Mouse (Mus musculus): ENCODE data around the gene Capn5. TPM values are rescaled to one million over a fixed set of nuclear protein-coding genes. Genes with fewer than 3 reads are reported as not detected.

Gene Capn5
- polyA plus RNA-seq, 1 experiment from 2014 or later, result 16.3 TPM

DNA sequence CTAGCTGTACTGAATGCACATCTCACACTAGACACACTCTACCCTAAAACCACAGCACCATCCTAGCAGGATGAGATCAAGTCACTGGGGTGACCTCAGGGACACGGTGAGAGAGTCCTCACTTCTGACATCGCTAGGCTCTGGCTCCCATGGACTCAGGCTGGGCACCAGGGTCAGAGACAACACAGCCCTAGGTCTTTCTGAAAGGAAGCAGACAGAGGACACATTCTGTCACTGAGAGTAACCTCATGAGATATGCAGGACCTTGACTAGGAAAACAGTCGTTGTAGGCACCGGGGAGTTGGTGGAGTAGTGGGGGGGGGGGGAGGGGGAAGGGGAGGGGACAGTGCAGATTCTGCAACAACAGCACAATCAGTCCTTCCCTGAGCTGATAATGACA lies 4.7 kb downstream of the Capn5 start:
- no peak overlapping the region for H3K4me2 ChIP-seq
- H3K27ac ChIP-seq, result no peak overlapping the region
- 52% methylated on average over 4 of the region's 4 CpGs for WGBS
- no peak overlapping the region for H3K9ac ChIP-seq
- H3K4me1 ChIP-seq (replicated peaks), result peaks cover 44% of the 10 kb centered on the region
- no peak for ATAC-seq (ENCODE audit: low FRiP score)
- no peaks in the 10 kb centered on the region for H3K36me3 ChIP-seq
- no peak overlapping the region for H3K4me3 ChIP-seq
- H3K9me3 ChIP-seq, result no peaks in the 10 kb centered on the region
- peaks cover 7% of the 10 kb centered on the region; the same call in 1 of the 2 replicates for H3K27me3 ChIP-seq

DNA sequence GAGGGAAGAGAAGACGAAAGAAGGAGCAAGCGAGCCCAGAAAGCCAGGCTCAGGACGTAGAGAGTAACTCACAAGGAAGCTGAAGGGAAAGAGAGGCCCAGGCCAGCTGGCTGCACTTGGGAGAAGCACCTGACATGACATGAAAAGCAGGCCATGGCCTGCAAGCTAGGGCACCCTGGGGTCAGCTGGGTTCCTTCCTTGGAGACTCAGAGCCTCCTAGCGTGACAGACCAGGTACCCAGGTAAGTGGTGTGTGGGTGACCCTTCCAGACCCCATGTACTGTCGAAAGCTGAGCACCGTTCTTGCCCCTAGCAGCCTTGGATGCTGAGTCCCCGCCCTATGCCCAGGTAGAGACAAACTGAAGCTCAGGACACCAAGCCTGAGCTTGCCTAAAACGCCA lies 5.4 kb downstream of the Capn5 start:
- Histone ChIP-seq H3K9me3 (no peaks in the 10 kb centered on the region), H3K4me1 (replicated peaks) (peaks cover 42% of the 10 kb centered on the region), H3K36me3 (no peaks in the 10 kb centered on the region), H3K4me3 (no peak overlapping the region), H3K4me2 (no peak overlapping the region), H3K27ac (no peak overlapping the region), H3K9ac (no peak overlapping the region), H3K27me3 (peaks cover 7% of the 10 kb centered on the region; the same call in 1 of the 2 replicates)
- 87% methylated on average over 8 of the region's 8 CpGs for WGBS
- ATAC-seq (ENCODE audit: low FRiP score), result no peak

DNA sequence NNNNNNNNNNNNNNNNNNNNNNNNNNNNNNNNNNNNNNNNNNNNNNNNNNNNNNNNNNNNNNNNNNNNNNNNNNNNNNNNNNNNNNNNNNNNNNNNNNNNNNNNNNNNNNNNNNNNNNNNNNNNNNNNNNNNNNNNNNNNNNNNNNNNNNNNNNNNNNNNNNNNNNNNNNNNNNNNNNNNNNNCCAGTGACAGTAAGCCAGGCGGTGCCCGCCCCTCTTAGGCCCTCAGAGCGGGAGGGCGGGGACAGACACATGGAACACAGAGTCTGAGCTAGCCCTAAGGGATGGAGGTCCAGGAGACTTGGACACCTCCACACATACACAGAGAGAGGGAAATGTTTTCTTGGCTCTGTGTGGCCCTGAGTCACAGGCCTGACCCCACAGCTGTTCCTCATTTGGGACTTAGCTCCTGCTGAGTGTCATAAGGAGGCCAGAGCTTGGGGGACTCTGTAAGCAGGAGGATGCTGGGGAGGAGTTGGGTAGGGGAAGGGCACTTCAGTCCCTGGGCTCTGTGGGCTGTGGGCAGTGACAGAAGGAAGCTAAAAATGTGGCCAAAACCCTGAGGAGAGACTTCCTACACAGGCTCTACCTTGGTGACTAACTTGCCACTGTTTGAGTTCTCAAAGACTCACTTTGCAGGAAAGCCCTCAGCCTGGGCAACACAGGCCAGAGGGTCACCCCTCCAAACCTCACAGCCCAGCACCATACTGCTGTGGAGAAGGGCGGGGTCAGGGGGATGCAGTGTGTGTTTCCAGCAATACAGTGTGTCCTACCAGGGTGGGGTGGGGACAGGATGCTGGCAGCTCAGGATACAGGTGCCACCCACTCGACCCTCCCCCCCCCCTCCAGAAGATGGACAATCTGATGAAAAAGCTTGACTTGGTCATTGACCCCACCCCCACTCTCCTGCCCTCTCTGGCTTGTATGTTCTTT lies 6.7 kb downstream of the Capn5 start:
- ATAC-seq (ENCODE audit: low FRiP score), result peak; percentile 40; the same call in 1 of the 2 replicates
- H3K4me2 ChIP-seq, result no peak overlapping the region
- no peak overlapping the region for H3K27ac ChIP-seq
- H3K4me3 ChIP-seq, result no peak overlapping the region
- H3K27me3 ChIP-seq, result no peaks in the 10 kb centered on the region
- H3K36me3 ChIP-seq, result no peaks in the 10 kb centered on the region
- H3K4me1 ChIP-seq (replicated peaks), result peaks cover 30% of the 10 kb centered on the region
- H3K9ac ChIP-seq, result 0 out of 2 replicates have a peak overlapping the region, but pooled peaks have one; percentile 24
- H3K9me3 ChIP-seq, result no peaks in the 10 kb centered on the region
- whole genome bisulfite sequencing, result 69% methylated on average over 6 of the region's 6 CpGs

DNA sequence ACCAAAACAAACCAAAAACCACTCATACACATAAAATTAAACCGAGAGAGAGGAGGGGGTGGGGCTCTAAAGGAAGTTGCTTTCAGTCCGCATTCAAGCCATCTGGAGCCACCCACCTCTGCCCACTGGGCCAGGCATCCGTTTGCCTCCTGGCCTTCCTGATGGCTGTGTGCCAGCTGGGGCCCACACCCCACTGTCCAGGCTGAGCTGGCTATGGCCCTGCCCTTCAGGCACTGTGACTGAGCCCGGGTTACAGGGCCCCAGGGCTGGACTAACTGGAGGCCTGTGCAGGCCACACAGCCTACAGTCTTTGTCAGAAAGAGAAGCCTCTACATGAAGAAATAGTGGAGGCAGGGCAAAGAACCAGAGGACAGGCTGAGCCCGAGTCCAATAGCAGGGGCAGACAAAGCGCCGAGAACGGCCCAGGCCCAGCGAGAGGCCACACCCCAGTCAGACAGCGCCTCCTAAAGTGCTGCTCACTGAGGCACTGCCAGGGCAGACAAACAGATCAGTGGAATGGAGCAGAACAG lies 13.0 kb downstream of the Capn5 start:
- peaks cover 23% of the 10 kb centered on the region for H3K4me1 ChIP-seq (replicated peaks)
- peak overlapping the region; percentile 15 for H3K27ac ChIP-seq
- no peaks in the 10 kb centered on the region for H3K9me3 ChIP-seq
- no peak overlapping the region for H3K4me2 ChIP-seq
- H3K27me3 ChIP-seq, result 0 out of 2 replicates have a peak, but pooled peaks cover 2% of the 10 kb centered on the region
- H3K9ac ChIP-seq, result no peak overlapping the region
- H3K4me3 ChIP-seq, result no peak overlapping the region
- 47% methylated on average over 10 of the region's 10 CpGs for WGBS
- ATAC-seq (ENCODE audit: low FRiP score), result peak; percentile 58; the same call in 1 of the 2 replicates
- peaks cover 6% of the 10 kb centered on the region; the same call in 1 of the 2 replicates for H3K36me3 ChIP-seq

DNA sequence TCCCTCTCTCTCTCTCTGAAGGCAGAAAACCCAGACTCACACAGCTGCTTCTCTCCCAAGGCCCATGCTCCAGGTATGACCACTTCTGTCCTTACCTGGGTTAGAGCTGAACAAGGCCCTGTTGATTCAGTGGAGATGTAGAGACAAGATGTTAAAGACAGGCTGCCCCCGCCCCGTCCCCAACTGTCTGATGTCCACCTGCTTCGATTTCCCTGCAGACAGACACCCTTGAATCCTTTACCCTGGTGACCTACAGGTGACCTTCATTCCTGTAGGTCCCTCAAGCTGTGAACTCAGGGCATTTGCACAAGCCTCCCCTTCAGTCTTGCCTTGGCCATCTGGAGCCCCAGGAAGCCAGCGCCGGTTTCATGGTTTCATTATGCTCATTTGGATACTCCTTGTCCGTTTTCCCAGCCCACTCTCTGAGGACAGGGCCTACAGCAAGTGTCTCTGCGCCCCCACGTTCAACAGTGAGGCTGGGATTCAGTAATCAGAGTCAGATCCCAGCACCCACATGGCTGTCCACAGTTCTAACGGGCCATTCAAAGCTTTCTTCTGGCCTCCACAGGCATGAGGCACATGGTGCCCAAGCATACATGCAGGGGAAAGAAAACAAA lies 13.6 kb downstream of the Capn5 start:
- H3K27ac ChIP-seq, result peak overlapping the region; percentile 61; the same call in 1 of the 2 replicates
- no peak overlapping the region for H3K9ac ChIP-seq
- H3K36me3 ChIP-seq, result peaks cover 6% of the 10 kb centered on the region; the same call in 1 of the 2 replicates
- H3K27me3 ChIP-seq, result 0 out of 2 replicates have a peak, but pooled peaks cover 2% of the 10 kb centered on the region
- 68% methylated on average over 9 of the region's 9 CpGs for WGBS
- H3K4me1 ChIP-seq (replicated peaks), result peaks cover 28% of the 10 kb centered on the region
- no peak overlapping the region for H3K4me2 ChIP-seq
- no peak for ATAC-seq (ENCODE audit: low FRiP score)
- H3K4me3 ChIP-seq, result no peak overlapping the region
- no peaks in the 10 kb centered on the region for H3K9me3 ChIP-seq

DNA sequence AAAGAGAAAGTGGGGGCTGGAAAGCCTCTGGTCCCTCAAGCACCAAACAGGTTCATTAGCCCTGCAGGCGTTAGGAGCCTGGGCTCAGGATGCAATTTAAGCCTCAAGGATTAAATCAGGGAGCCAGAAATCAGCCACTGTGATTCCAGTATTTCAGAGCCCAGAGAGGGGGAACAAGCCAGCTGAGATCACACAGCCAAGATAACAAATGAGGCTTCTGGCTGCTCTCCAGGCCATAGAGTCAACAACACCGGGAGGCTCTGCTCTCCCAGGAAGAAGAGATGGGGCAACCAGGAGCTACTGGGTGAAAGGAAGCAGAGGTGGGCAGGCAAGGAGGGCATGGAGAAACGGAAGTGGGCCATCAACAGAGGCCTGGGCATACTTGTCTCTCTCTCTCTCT lies 14.4 kb downstream of the Capn5 start:
- no peaks in the 10 kb centered on the region for H3K9me3 ChIP-seq
- 47% methylated on average over 3 of the region's 3 CpGs for WGBS
- 0 out of 2 replicates have a peak, but pooled peaks cover 2% of the 10 kb centered on the region for H3K27me3 ChIP-seq
- peaks cover 33% of the 10 kb centered on the region for H3K4me1 ChIP-seq (replicated peaks)
- H3K36me3 ChIP-seq, result peaks cover 6% of the 10 kb centered on the region; the same call in 1 of the 2 replicates
- ATAC-seq (ENCODE audit: low FRiP score), result no peak
- H3K9ac ChIP-seq, result no peak overlapping the region
- no peak overlapping the region for H3K4me2 ChIP-seq
- H3K27ac ChIP-seq, result no peak overlapping the region
- no peak overlapping the region for H3K4me3 ChIP-seq

DNA sequence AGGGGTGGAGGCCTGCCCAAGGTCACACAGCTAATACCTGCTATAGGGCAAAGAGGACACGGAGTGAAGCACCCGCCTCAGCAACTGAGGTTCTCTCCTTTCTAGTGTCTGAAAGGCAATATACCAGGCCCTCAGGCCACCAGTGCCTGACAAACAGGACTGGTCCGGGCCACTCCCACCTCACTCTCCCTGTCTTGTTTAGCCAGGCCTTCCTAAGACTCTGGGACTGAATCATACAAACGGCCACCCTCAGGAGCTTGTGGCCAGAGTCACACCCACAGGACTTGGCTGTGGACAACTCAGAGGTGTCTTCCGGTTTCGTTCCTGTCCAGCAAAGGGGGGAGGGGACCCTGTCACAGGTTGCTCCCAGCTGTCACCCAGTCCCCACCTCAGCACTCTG lies 15.8 kb downstream of the Capn5 start:
- Histone ChIP-seq H3K36me3 (peaks cover 6% of the 10 kb centered on the region; the same call in 1 of the 2 replicates), H3K4me1 (replicated peaks) (peaks cover 48% of the 10 kb centered on the region), H3K4me3 (no peak overlapping the region), H3K27ac (no peak overlapping the region), H3K4me2 (no peak overlapping the region), H3K9me3 (no peaks in the 10 kb centered on the region), H3K9ac (no peak overlapping the region), H3K27me3 (0 out of 2 replicates have a peak, but pooled peaks cover 2% of the 10 kb centered on the region)
- 79% methylated on average over 6 of the region's 6 CpGs for WGBS
- ATAC-seq (ENCODE audit: low FRiP score), result no peak

DNA sequence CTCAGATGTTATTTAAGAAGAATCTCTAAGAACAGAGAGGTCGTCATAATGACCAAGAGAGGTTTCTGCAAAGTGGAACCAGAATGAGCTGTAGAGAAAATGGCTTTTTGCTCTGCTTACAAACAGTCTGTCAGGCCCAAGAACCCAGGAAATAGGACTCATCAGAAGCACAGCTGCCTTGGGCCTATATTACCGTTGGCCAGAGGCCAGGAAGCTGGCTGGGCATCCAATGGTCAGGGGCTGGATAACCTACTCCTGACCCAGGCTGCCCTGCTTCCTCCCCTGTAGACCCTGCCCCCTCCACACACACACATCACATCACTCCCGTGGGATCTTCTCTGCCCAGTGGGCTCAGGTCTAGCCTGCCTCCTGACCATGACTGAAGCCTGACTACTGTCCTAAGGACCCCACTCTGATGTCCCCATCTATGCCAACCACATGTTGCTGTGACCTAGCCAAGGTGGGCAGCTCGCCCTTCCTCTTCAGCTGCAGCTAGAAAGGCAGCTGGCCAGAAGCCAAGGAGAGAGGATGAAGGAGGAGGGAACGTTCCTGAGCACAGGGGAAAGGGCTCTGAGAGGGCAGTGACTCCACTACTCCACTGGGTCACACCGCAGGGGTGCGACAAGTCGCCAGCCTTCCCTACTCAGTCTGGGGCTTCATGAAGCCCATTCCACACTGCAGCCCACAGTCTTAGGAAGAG lies 17.9 kb downstream of the Capn5 start:
- WGBS, result 53% methylated on average over 8 of the region's 8 CpGs
- Histone ChIP-seq H3K27ac (0 out of 2 replicates have a peak overlapping the region, but pooled peaks have one; percentile 12), H3K27me3 (0 out of 2 replicates have a peak, but pooled peaks cover 2% of the 10 kb centered on the region), H3K4me1 (replicated peaks) (peaks cover 62% of the 10 kb centered on the region), H3K4me2 (no peak overlapping the region), H3K9me3 (no peaks in the 10 kb centered on the region), H3K36me3 (peaks cover 6% of the 10 kb centered on the region; the same call in 1 of the 2 replicates), H3K4me3 (no peak overlapping the region), H3K9ac (no peak overlapping the region)
- ATAC-seq (ENCODE audit: low FRiP score), result no peak

DNA sequence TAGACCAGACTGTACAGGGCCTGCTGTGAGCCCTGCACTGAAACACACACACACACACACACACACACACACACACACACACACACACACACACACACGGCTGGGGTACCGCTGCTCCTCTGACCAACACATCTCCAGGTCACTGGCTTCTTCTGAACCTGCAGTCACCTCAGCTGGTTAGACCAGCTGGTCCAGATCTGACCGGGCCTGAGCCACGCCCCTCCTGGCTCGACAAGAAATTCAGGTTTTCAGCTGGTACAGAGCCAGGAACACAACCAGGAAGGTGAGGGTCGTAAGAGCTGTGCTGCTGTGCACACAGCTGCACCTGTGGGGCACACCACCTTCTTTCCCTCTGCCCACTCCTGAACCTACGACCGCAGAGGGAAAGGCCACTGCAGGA lies 19.6 kb downstream of the Capn5 start:
- peaks cover 6% of the 10 kb centered on the region; the same call in 1 of the 2 replicates for H3K36me3 ChIP-seq
- no peak overlapping the region for H3K9ac ChIP-seq
- H3K27me3 ChIP-seq, result 0 out of 2 replicates have a peak, but pooled peaks cover 2% of the 10 kb centered on the region
- no peak for ATAC-seq (ENCODE audit: low FRiP score)
- peaks cover 53% of the 10 kb centered on the region for H3K4me1 ChIP-seq (replicated peaks)
- no peak overlapping the region for H3K27ac ChIP-seq
- H3K4me2 ChIP-seq, result no peak overlapping the region
- no peak overlapping the region for H3K4me3 ChIP-seq
- 57% methylated on average over 8 of the region's 8 CpGs for WGBS
- H3K9me3 ChIP-seq, result no peaks in the 10 kb centered on the region

DNA sequence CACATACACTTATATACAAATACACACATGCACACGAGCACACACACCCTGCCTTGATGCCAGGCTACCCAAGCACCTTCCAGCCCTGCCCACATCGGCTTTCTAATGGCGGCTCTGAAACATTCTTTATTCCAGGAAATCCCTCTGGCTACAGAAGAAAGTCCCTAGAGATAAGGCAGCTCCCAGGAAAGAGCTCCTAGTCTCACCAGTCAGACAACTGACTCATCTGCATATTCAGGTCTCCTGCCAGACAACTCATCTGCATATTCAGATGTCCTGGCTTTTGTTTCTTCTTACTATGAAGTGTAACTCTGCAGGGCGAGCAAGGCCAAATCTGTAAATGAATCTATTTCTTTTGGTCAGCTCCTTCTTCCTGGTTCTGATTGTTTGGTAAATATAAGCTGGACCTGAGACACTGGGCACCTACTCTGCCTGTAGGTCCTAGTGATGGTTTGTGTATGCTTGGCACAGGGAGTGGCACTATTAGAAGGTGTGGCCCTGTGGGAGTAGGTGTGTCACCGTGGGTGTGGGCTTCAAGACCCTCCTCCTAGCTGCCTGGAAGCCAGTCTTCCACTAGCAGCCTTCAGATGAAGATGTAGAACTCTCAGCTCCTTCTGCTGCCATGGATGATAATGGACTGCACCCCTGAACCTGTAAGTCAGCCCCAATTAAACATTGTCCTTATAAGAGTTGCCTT lies 20.3 kb downstream of the Capn5 start:
- H3K27ac ChIP-seq, result peak overlapping the region; percentile 60

DNA sequence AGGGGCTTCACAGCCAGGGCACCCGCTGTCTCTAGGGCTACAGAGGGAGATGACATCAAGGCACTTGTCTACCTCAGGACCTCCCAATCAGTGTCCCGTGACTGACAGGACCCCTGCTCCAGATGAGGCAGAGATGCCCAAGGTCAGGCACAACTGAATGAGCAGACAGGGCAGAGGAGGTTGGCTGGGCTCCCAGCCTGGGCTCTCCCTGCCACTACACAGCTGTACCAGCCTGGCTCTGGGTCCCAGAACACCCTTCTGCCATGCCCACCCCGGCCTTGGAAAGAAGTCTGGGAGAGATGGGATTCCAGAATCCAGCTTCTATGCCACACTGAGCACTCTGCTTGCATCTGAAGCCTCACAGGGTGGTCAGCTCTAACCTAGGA lies 21.8 kb downstream of the Capn5 start:
- Histone ChIP-seq H3K27ac (no peak overlapping the region), H3K9me3 (no peaks in the 10 kb centered on the region), H3K4me1 (replicated peaks) (peaks cover 62% of the 10 kb centered on the region), H3K4me3 (no peak overlapping the region), H3K4me2 (no peak overlapping the region), H3K36me3 (peaks cover 6% of the 10 kb centered on the region; the same call in 1 of the 2 replicates), H3K27me3 (0 out of 2 replicates have a peak, but pooled peaks cover 4% of the 10 kb centered on the region), H3K9ac (0 out of 2 replicates have a peak overlapping the region, but pooled peaks have one; percentile 5)
- ATAC-seq (ENCODE audit: low FRiP score), result no peak; the same call in 1 of the 2 replicates
- WGBS, result 47% methylated on average over 3 of the region's 3 CpGs

More for the DNA sequence above, 20.3 kb downstream of the Capn5 start:
- no peaks in the 10 kb centered on the region for H3K9me3 ChIP-seq
- peaks cover 55% of the 10 kb centered on the region for H3K4me1 ChIP-seq (replicated peaks)
- ATAC-seq (ENCODE audit: low FRiP score), result no peak
- H3K9ac ChIP-seq, result no peak overlapping the region
- H3K4me2 ChIP-seq, result no peak overlapping the region
- H3K27me3 ChIP-seq, result 0 out of 2 replicates have a peak, but pooled peaks cover 5% of the 10 kb centered on the region
- H3K4me3 ChIP-seq, result no peak overlapping the region
- peaks cover 6% of the 10 kb centered on the region; the same call in 1 of the 2 replicates for H3K36me3 ChIP-seq
- WGBS, result 45% methylated on average over 5 of the region's 5 CpGs

All from hindbrain, embryonic 13.5 days (tissue).